Mouse (Mus musculus): ENCODE measurements around the gene Bcl2l2. TPM values are rescaled to one million over a fixed set of nuclear protein-coding genes. Genes with fewer than 3 reads are reported as not detected.
A peak's percentile ranks its signal among the peaks of the same experiment; 100 is the strongest.

Bcl2l2 gene
- polyA plus RNA-seq, 1 experiment from 2014 or later, result 3.3 TPM

DNA sequence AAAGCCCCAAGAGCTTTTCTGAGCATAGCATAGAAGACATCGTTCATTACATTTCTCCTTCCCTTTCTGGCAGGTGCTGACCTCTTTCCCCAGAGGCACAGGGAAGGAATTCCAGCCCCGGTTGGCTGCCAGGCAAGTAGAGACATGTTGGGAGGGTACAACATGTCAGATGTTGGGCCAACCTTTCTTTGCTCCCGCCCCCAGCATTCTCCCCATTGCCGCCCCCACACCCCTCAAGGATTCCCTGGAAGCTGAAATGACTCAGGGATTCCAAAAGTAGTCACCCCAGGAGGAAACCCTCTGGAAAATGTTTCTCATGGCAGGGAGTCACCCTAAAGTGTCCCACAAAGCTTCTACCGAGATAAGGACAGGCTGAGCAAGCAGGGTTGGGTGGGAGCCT, 46.6 kb downstream of the Bcl2l2 start:
- 90% methylated on average over 5 of the region's 5 CpGs for WGBS

DNA sequence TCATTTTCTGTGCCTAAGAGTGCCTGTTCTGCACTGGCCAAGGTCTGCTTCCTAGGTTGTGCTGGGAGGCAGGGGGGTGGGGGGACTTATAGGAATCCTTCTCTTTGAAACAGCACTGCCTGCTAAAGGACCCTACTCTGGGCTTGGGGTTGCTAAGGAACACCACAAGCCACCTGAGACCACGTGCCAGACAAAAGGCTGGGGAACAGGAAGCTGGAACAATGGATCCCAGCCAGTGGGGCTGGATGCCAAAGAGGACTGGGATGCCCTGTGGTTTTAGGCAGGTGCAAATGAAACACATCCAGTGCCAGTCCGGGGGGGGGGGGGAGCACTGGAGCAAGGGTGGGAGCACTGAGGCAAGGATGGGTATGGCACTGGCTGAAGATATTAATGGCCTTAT, 47.3 kb downstream of the Bcl2l2 start:
- no peak for ATAC-seq (ENCODE audit: low FRiP score)
- H3K27me3 ChIP-seq, result 0 out of 2 replicates have a peak, but pooled peaks cover 3% of the 10 kb centered on the region
- H3K4me3 ChIP-seq (replicated peaks), result no peak overlapping the region
- H3K9ac ChIP-seq, result no peak overlapping the region
- H3K36me3 ChIP-seq (replicated peaks), result no peaks in the 10 kb centered on the region
- H3K4me1 ChIP-seq, result peaks cover 31% of the 10 kb centered on the region
- H3K27ac ChIP-seq, result 0 out of 2 replicates have a peak overlapping the region, but pooled peaks have one; percentile 25
- 25% methylated on average over 2 of the region's 2 CpGs for WGBS
- H3K9me3 ChIP-seq, result no peaks in the 10 kb centered on the region
- no peak overlapping the region for H3K4me2 ChIP-seq

More for the DNA sequence above, 46.6 kb downstream of the Bcl2l2 start:
- Histone ChIP-seq H3K27ac (0 out of 2 replicates have a peak overlapping the region, but pooled peaks have one; percentile 25), H3K27me3 (0 out of 2 replicates have a peak, but pooled peaks cover 3% of the 10 kb centered on the region), H3K4me3 (replicated peaks) (no peak overlapping the region), H3K9ac (no peak overlapping the region), H3K4me2 (no peak overlapping the region), H3K9me3 (no peaks in the 10 kb centered on the region), H3K36me3 (replicated peaks) (no peaks in the 10 kb centered on the region), H3K4me1 (peaks cover 38% of the 10 kb centered on the region)
- ATAC-seq (ENCODE audit: low FRiP score), result no peak

DNA sequence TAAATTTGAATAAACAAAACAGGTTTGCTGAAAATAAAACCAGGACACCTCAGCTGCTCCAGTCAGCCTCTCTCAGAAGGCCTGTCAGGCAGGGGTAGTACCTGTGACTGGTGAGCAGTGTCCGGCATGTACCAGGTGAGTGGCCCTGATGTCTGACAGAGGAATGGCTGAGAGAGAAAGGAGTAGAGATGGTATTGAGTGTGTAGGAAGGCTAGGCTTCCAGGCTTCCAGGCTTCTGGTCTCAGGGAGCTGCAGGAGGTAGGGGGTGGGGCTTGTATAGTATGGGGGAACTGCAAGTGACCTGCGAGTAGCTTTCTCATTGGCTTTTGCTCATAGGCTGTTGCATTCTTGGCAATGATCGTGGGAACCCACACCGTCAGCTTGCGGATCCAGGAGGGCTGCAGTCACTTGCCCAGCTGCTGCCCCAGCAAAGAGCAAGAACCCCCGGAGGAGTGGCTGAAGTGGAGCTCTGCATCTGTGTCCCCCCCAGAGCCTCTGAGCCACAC, 49.5 kb downstream of the Bcl2l2 start, which contains the start of gene Il25:
Gene Il25 (plus strand): TSS at position 51 of the 506 bp plus-strand sequence.
- no peaks in the 10 kb centered on the region for H3K36me3 ChIP-seq (replicated peaks)
- H3K27ac ChIP-seq, result no peak within 1 kb of the TSS
- no peaks in the 10 kb centered on the region for H3K9me3 ChIP-seq
- H3K4me1 ChIP-seq, result peaks cover 14% of the 10 kb centered on the region
- 0 out of 2 replicates have a peak, but pooled peaks cover 3% of the 10 kb centered on the region for H3K27me3 ChIP-seq
- H3K9ac ChIP-seq, result no peak within 1 kb of the TSS
- H3K4me3 ChIP-seq (replicated peaks), result no peak within 1 kb of the TSS
- 41% methylated on average over 6 of the region's 6 CpGs for WGBS
- H3K4me2 ChIP-seq, result no peak within 1 kb of the TSS
- ATAC-seq (ENCODE audit: low FRiP score), result no peak

DNA sequence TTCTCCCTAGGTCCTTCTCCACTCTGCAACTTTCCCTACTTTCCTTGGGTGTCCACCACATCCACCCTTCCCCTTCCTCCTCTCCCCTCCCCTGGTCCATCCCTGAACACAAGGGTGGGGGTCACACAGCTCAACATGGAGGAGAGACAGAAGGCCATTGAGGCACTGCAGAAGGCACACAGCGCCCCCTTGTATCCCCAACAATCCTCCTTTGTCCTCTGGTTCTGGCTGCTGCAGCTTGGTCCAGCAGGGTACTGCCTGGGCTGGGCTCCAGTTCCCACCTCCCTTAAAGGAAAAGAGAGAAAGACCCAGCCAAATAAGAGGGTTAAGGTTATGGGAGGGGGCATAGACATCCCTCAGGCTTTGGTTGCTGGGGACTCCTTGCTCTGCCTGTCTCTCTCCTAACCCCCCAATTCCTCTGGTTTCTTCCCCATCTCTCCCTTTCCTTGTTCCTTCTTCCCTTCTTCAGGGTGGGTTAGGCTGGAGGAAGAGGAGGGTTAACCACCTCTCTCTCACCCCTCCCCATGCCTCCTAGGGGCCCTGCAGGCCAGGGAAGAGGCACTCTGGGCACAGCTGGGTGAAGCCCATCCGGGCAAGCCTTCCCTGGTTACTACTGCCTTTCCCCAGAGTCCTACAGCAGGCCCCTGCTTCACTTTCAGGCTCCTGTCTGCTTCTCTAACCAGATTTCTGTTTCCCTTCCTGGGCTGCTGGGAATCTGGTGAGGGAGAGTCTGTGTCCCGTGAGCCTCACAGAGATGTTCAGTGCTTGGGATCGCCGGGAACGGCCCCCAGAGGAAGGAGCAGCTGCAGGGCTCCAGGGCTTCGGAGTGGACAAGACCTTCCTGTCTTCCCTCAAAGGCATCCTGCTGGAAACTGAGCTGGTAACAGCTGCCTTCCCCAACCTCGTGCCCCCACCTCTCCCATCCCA, 53.0 kb downstream of the Bcl2l2 start, which contains the start of gene Cmtm5:
Gene Cmtm5 (plus strand): TSS at position 358 of the 927 bp plus-strand sequence.
- Histone ChIP-seq H3K4me2 (no peak within 1 kb of the TSS), H3K9ac (no peak within 1 kb of the TSS), H3K4me3 (replicated peaks) (no peak within 1 kb of the TSS), H3K4me1 (peaks cover 5% of the 10 kb centered on the region; the same call in 1 of the 2 replicates), H3K36me3 (replicated peaks) (no peaks in the 10 kb centered on the region), H3K27me3 (no peaks in the 10 kb centered on the region), H3K9me3 (no peaks in the 10 kb centered on the region), H3K27ac (0 out of 2 replicates have a peak within 1 kb of the TSS, but pooled peaks have one; percentile 10)
- ATAC-seq (ENCODE audit: low FRiP score), result no peak
- WGBS, result 46% methylated on average over 8 of the region's 8 CpGs

DNA sequence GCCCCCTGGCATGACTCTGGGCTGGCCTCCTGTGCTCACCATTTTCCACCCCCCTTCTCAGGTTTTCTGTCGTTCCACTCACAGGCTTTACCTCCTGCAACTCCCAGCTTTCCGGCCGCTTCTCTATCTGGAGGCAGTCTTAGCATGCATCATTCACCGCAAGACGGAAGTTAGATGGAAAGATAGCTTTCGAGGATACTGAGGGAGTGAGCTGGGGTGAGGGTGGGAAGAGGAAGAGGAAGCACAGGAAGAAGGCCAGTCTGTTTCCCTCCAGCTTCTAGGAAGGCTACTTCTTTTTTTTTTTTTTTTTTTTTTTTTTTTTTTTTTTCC, 53.6 kb downstream of the Bcl2l2 start:
- Histone ChIP-seq H3K4me2 (no peak overlapping the region), H3K4me1 (peaks cover 5% of the 10 kb centered on the region; the same call in 1 of the 2 replicates), H3K36me3 (replicated peaks) (no peaks in the 10 kb centered on the region), H3K27ac (no peak overlapping the region), H3K9me3 (no peaks in the 10 kb centered on the region), H3K4me3 (replicated peaks) (no peak overlapping the region), H3K9ac (no peak overlapping the region), H3K27me3 (no peaks in the 10 kb centered on the region)
- ATAC-seq (ENCODE audit: low FRiP score), result no peak
- WGBS, result 64% methylated on average over 6 of the region's 6 CpGs

DNA sequence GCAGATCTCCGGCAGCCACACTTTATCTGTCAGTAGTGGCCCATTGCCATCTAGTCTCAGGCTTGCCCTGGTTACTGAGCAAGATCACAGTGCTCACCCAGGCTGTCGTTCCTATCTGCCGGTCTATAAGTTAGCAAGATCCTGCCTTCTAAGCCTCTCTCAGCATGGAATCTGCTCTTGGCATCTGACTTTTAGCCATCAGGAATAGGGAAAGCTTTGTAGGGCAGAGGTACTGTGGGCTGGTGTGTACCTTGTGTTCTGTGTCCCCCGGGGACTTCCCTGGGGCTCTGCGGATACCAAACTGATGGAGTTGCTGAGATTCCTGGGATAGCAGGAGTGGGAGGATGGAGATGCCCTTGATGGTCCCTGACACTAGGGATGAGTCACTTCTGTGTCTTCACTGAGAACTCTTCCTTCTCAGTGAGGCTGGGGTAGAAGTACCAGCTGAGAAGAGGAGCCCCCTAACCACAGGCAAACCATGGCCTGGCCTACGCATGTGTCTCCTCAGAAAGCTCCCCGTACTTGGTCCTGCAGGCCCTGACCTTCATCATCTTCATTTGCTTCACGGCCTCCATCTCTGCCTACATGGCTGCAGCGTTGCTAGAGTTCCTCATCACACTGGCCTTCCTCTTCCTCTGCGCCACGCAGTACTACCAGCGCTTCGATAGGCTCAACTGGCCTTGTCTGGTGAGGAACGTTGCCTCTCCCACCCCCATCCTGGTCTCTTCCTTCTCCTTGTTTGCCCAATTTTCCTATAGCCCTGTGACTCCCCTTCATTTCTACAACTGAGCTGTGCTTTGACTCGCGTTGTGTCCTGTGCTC, 54.4 kb downstream of the Bcl2l2 start:
- 91% methylated on average over 16 of the region's 16 CpGs for WGBS
- H3K27me3 ChIP-seq, result no peaks in the 10 kb centered on the region
- peaks cover 4% of the 10 kb centered on the region; the same call in 1 of the 2 replicates for H3K4me1 ChIP-seq
- no peak overlapping the region for H3K4me3 ChIP-seq (replicated peaks)
- no peak overlapping the region for H3K27ac ChIP-seq
- H3K36me3 ChIP-seq (replicated peaks), result no peaks in the 10 kb centered on the region
- H3K9ac ChIP-seq, result no peak overlapping the region
- H3K4me2 ChIP-seq, result no peak overlapping the region
- no peak for ATAC-seq (ENCODE audit: low FRiP score)
- H3K9me3 ChIP-seq, result no peaks in the 10 kb centered on the region

Other genes starting within 250 kb of the Bcl2l2 start
- not detected in 2 replicates for gene Gm17606, start 242.4 kb upstream of the Bcl2l2 start, polyA plus RNA-seq (2016; fragmentation: Nextera tagmentation; extraction: Ambion mirVana)
- 9.8 and 10.7 TPM in 2 replicates for gene Cdh24, start 242.0 kb upstream of the Bcl2l2 start, polyA plus RNA-seq (2016; fragmentation: Nextera tagmentation; extraction: Ambion mirVana)
- gene 1700123O20Rik, start 197.2 kb upstream of the Bcl2l2 start, polyA plus RNA-seq (2016; fragmentation: Nextera tagmentation; extraction: Ambion mirVana), result 87.5 and 89.7 TPM in 2 replicates
- 188 and 190 TPM in 2 replicates for gene Acin1, start 196.4 kb upstream of the Bcl2l2 start, polyA plus RNA-seq (2016; fragmentation: Nextera tagmentation; extraction: Ambion mirVana)
- gene Gm29776, start 184.5 kb upstream of the Bcl2l2 start, polyA plus RNA-seq (2016; fragmentation: Nextera tagmentation; extraction: Ambion mirVana), result not detected in 2 replicates
- gene Cebpe, start 171.2 kb upstream of the Bcl2l2 start, polyA plus RNA-seq (2016; fragmentation: Nextera tagmentation; extraction: Ambion mirVana), result not detected in 2 replicates
- gene Slc7a8, start 101.4 kb upstream of the Bcl2l2 start, polyA plus RNA-seq (2016; fragmentation: Nextera tagmentation; extraction: Ambion mirVana), result 2.3 and 2.7 TPM in 2 replicates
- gene Rnf212b, start 69.2 kb upstream of the Bcl2l2 start, polyA plus RNA-seq (2016; fragmentation: Nextera tagmentation; extraction: Ambion mirVana), result not detected in 2 replicates
- 13.9 and 18.5 TPM in 2 replicates for gene Homez, start 12.4 kb upstream of the Bcl2l2 start, polyA plus RNA-seq (2016; fragmentation: Nextera tagmentation; extraction: Ambion mirVana)
- 1.1 and 1.3 TPM in 2 replicates for gene Ppp1r3e, start 5.8 kb upstream of the Bcl2l2 start, polyA plus RNA-seq (2016; fragmentation: Nextera tagmentation; extraction: Ambion mirVana)
- 0.27 TPM in 1 of 2 replicates, not detected in the other for gene Gm20521, start 64 bp downstream of the Bcl2l2 start, polyA plus RNA-seq (2016; fragmentation: Nextera tagmentation; extraction: Ambion mirVana)
- 199 and 211 TPM in 2 replicates for gene Pabpn1, start 9.1 kb downstream of the Bcl2l2 start, polyA plus RNA-seq (2016; fragmentation: Nextera tagmentation; extraction: Ambion mirVana)
- gene Slc22a17, start 29.8 kb downstream of the Bcl2l2 start, polyA plus RNA-seq (2016; fragmentation: Nextera tagmentation; extraction: Ambion mirVana), result 93.3 and 97.8 TPM in 2 replicates
- 36.8 and 37.8 TPM in 2 replicates for gene Efs, start 42.7 kb downstream of the Bcl2l2 start, polyA plus RNA-seq (2016; fragmentation: Nextera tagmentation; extraction: Ambion mirVana)
- not detected in 2 replicates for gene Il25, start 49.3 kb downstream of the Bcl2l2 start, polyA plus RNA-seq (2016; fragmentation: Nextera tagmentation; extraction: Ambion mirVana)
- gene Cmtm5, start 52.9 kb downstream of the Bcl2l2 start, polyA plus RNA-seq (2016; fragmentation: Nextera tagmentation; extraction: Ambion mirVana), result 1.4 and 2.0 TPM in 2 replicates
- gene Myh6, start 83.5 kb downstream of the Bcl2l2 start, polyA plus RNA-seq (2016; fragmentation: Nextera tagmentation; extraction: Ambion mirVana), result 1.5 and 1.8 TPM in 2 replicates
- gene Gm17428, start 93.6 kb downstream of the Bcl2l2 start, polyA plus RNA-seq (2016; fragmentation: Nextera tagmentation; extraction: Ambion mirVana), result not detected in 2 replicates
- 3.6 and 4.2 TPM in 2 replicates for gene Myh7, start 111.2 kb downstream of the Bcl2l2 start, polyA plus RNA-seq (2016; fragmentation: Nextera tagmentation; extraction: Ambion mirVana)
- 71.7 and 73.3 TPM in 2 replicates for gene Ngdn, start 132.1 kb downstream of the Bcl2l2 start, polyA plus RNA-seq (2016; fragmentation: Nextera tagmentation; extraction: Ambion mirVana)
- gene Zfhx2, start 208.9 kb downstream of the Bcl2l2 start, polyA plus RNA-seq (2016; fragmentation: Nextera tagmentation; extraction: Ambion mirVana), result 26.3 and 28.1 TPM in 2 replicates
- gene Thtpa, start 211.4 kb downstream of the Bcl2l2 start, polyA plus RNA-seq (2016; fragmentation: Nextera tagmentation; extraction: Ambion mirVana), result 32.0 and 33.0 TPM in 2 replicates
- gene Ap1g2, start 223.2 kb downstream of the Bcl2l2 start, polyA plus RNA-seq (2016; fragmentation: Nextera tagmentation; extraction: Ambion mirVana), result 10.2 and 11.4 TPM in 2 replicates
- gene Jph4, start 233.6 kb downstream of the Bcl2l2 start, polyA plus RNA-seq (2016; fragmentation: Nextera tagmentation; extraction: Ambion mirVana), result 9.0 and 9.4 TPM in 2 replicates

All from forebrain, embryonic 12.5 days (tissue).